Mouse (Mus musculus): ENCODE data around the gene Acd. TPM values are rescaled to one million over a fixed set of nuclear protein-coding genes. Genes with fewer than 3 reads are reported as not detected.

The Acd gene
- total RNA-seq, 2 experiments from 2014 or later: 44.5 to 51.9 TPM

- intact Hi-C loops (cut with DNase I): loop anchor here (5.0 kb wide), 1 partner anchor 67 kb away; the partner anchor contains the start of genes Agrp and Ctcf
Observed at GRCm38 (mm10) chr8:105704146-105704812, 3.4 kb upstream of the Acd start.

GRCm38 (mm10) chr8:105702731-105703415 lies 2.0 kb upstream of the Acd start:
- intact Hi-C loops (cut with DNase I): loop anchor here (5.0 kb wide), 1 partner anchor 66 kb away; the partner anchor contains the start of genes Agrp and Ctcf
- no peak for DNase-seq (ENCODE audit: low spot score in 2 of 2)

More at GRCm38 (mm10) chr8:105704146-105704812, 3.4 kb upstream of the Acd start:
- no peak for DNase-seq (ENCODE audit: low spot score in 2 of 2)

GRCm38 (mm10) chr8:105702001-105702401 lies 1.1 kb upstream of the Acd start:
- intact Hi-C loops (cut with DNase I): loop anchor here (5.0 kb wide), 1 partner anchor 65 kb away; the partner anchor contains the start of genes Agrp and Ctcf
- no peak for DNase-seq (ENCODE audit: low spot score in 2 of 2)

GRCm38 (mm10) chr8:105700566-105700965 lies 336 bp downstream of the Acd start:
- DNase-seq (ENCODE audit: low spot score in 2 of 2): peak; percentile 67 to 82
- intact Hi-C loops (cut with DNase I): loop anchor here (5.0 kb wide), 1 partner anchor 63 kb away; the partner anchor contains the start of genes Agrp and Ctcf

- intact Hi-C loops (cut with DNase I): loop anchor here (5.0 kb wide), 1 partner anchor 62 kb away; the partner anchor contains the start of genes Agrp and Ctcf
- no peak for DNase-seq (ENCODE audit: low spot score in 2 of 2)
Observed at GRCm38 (mm10) chr8:105699488-105700215, 1.2 kb downstream of the Acd start.

GRCm38 (mm10) chr8:105698734-105699133 lies 2.2 kb downstream of the Acd start:
- intact Hi-C loops (cut with DNase I): no loop called here
- DNase-seq (ENCODE audit: low spot score in 2 of 2): no peak

GRCm38 (mm10) chr8:105697196-105697780 lies 3.6 kb downstream of the Acd start:
- intact Hi-C loops (cut with DNase I): no loop called here
- DNase-seq (ENCODE audit: low spot score in 2 of 2): no peak

- DNase-seq (ENCODE audit: low spot score in 2 of 2): no peak
- intact Hi-C loops (cut with DNase I): loop anchor here (2.0 kb wide), 1 partner anchor 72 kb away; no protein-coding TSS in a partner anchor
Observed at GRCm38 (mm10) chr8:105695080-105695780, 5.7 kb downstream of the Acd start.

GRCm38 (mm10) chr8:105694051-105694799 lies 6.7 kb downstream of the Acd start:
- peak; percentile 54 to 59 for DNase-seq (ENCODE audit: low spot score in 2 of 2)
- intact Hi-C loops (cut with DNase I): loop anchor here (2.0 kb wide), 1 partner anchor 71 kb away; no protein-coding TSS in a partner anchor

- intact Hi-C loops (cut with DNase I): loop anchor here (2.0 kb wide), 1 partner anchor 71 kb away; no protein-coding TSS in a partner anchor
- DNase-seq (ENCODE audit: low spot score in 2 of 2): peak; percentile 80 to 83
Observed at GRCm38 (mm10) chr8:105693648-105694047, 7.3 kb downstream of the Acd start.

- DNase-seq (ENCODE audit: low spot score in 2 of 2): no peak
- intact Hi-C loops (cut with DNase I): no loop called here
Observed at GRCm38 (mm10) chr8:105692449-105693182, 8.3 kb downstream of the Acd start.

- no peak for DNase-seq (ENCODE audit: low spot score in 2 of 2)
- intact Hi-C loops (cut with DNase I): no loop called here
Observed at GRCm38 (mm10) chr8:105690978-105691377, 9.9 kb downstream of the Acd start.

GRCm38 (mm10) chr8:105689983-105690360 lies 10.9 kb downstream of the Acd start:
- intact Hi-C loops (cut with DNase I): no loop called here
- no peak for DNase-seq (ENCODE audit: low spot score in 2 of 2)

GRCm38 (mm10) chr8:105689256-105689982 lies 11.5 kb downstream of the Acd start:
- DNase-seq (ENCODE audit: low spot score in 2 of 2): no peak
- intact Hi-C loops (cut with DNase I): no loop called here

GRCm38 (mm10) chr8:105688242-105688752 lies 12.6 kb downstream of the Acd start:
- intact Hi-C loops (cut with DNase I): no loop called here

GRCm38 (mm10) chr8:105687512-105687911 lies 13.4 kb downstream of the Acd start:
- intact Hi-C loops (cut with DNase I): no loop called here
- DNase-seq (ENCODE audit: low spot score in 2 of 2): no peak

More at GRCm38 (mm10) chr8:105688242-105688752, 12.6 kb downstream of the Acd start:
- DNase-seq (ENCODE audit: low spot score in 2 of 2): no peak

- no peak for DNase-seq (ENCODE audit: low spot score in 2 of 2)
- intact Hi-C loops (cut with DNase I): no loop called here
Observed at GRCm38 (mm10) chr8:105686551-105686950, 14.4 kb downstream of the Acd start.
